Mouse (Mus musculus): Measurements from ENCODE around the gene Vmn2r94.

The Vmn2r94 gene

GRCm38 (mm10) chr17:18277656-18278055 is at the start of gene Vmn2r94:
Vmn2r94 (minus strand) TSS chr17:18277756.
- DNase-seq, result no peak

GRCm38 (mm10) chr17:18323031-18323430 is 45.5 kb upstream of the Vmn2r94 start:
- DNase-seq, result no peak

GRCm38 (mm10) chr17:18297799-18298198 is 20.2 kb upstream of the Vmn2r94 start, which contains the start of gene Vmn2r93:
Vmn2r93 (plus strand) TSS chr17:18298099.
- DNase-seq, result no peak

GRCm38 (mm10) chr17:18236931-18237330 is 40.6 kb downstream of the Vmn2r94 start:
- no peak for DNase-seq

- DNase-seq, result no peak
These were observed 45.6 kb downstream of the Vmn2r94 start for GRCm38 (mm10) chr17:18231996-18232395.

GRCm38 (mm10) chr17:18221300-18221699 is 56.3 kb downstream of the Vmn2r94 start:
- DNase-seq, result no peak

All from kidney, adult 9 months (tissue).